11 mouse cellular contexts compared by ENCODE assay signal in genomic region chr3:32399381-32399780, GRCm38 (mm10). TPM values are rescaled to one million over a fixed set of nuclear protein-coding genes. Genes with fewer than 3 reads are reported as not detected.
DNase-seq lines count a peak whose midpoint lies in the region; ATAC-seq and TF ChIP-seq lines count a peak whose summit lies in the region.
"Had no signal": no experiment of that assay in that cellular context is flagged by ENCODE, and none has a peak within 500 bp of the region (broad histone marks: within the 10 kb centered on the region; RNA-seq: fewer than 3 reads in every experiment).

No protein-coding gene starts in this region.

- ATAC-seq in hindbrain, embryonic 13.5 days (ENCODE audit: low FRiP score): no peak
- no peak for ATAC-seq in hindbrain, embryonic 11.5 days (ENCODE audit: low FRiP score)
- ATAC-seq in lung, embryonic 14.5 days (ENCODE audit: insufficient read depth): no peak
- no peak for ATAC-seq in embryonic facial prominence, embryonic 12.5 days (ENCODE audit: insufficient number of reproducible peaks, insufficient read depth, low FRiP score, low TSS enrichment)
- ATAC-seq in limb, embryonic 13.5 days (ENCODE audit: low FRiP score, low read depth): no peak
- ATAC-seq: forebrain, postnatal 0 days; hindbrain, postnatal 0 days had no signal

- peak overlapping the region; percentile 44 for H3K9ac ChIP-seq in hindbrain, embryonic 13.5 days
- no peak overlapping the region for H3K9ac ChIP-seq in hindbrain, embryonic 11.5 days (ENCODE audit: low read depth, low read length)
- H3K9ac ChIP-seq in lung, embryonic 14.5 days: no peak overlapping the region; the same call in 1 of the 2 replicates
- H3K9ac ChIP-seq in embryonic facial prominence, embryonic 12.5 days: no peak overlapping the region
- no peak overlapping the region; the same call in 1 of the 2 replicates for H3K9ac ChIP-seq in limb, embryonic 13.5 days

- no peak for TF ChIP-seq CTCF in lung, embryonic 14.5 days (IDR thresholded peaks at IDR 0.05; ENCODE audit: low read depth)
- no peak for TF ChIP-seq CTCF in lung, adult 2 months (IDR thresholded peaks at IDR 0.05; ENCODE audit: insufficient read depth, low read length)

- H3K4me1 ChIP-seq in hindbrain, embryonic 13.5 days (replicated peaks): peaks cover 37% of the 10 kb centered on the region
- no peaks in the 10 kb centered on the region for H3K4me1 ChIP-seq in hindbrain, embryonic 11.5 days (replicated peaks; ENCODE audit: control insufficient read depth, insufficient read depth, low read length)
- H3K4me1 ChIP-seq in lung, embryonic 14.5 days (ENCODE audit: insufficient read depth): peaks cover 16% of the 10 kb centered on the region; the same call in 1 of the 2 replicates
- peaks cover 37% of the 10 kb centered on the region for H3K4me1 ChIP-seq in lung, adult 2 months (ENCODE audit: control insufficient read depth, insufficient read depth, low read length)
- peaks cover 34% of the 10 kb centered on the region for H3K4me1 ChIP-seq in embryonic facial prominence, embryonic 12.5 days
- peaks cover 50% of the 10 kb centered on the region for H3K4me1 ChIP-seq in limb, embryonic 13.5 days

- no peaks in the 10 kb centered on the region for H3K36me3 ChIP-seq in hindbrain, embryonic 13.5 days
- no peaks in the 10 kb centered on the region for H3K36me3 ChIP-seq in hindbrain, embryonic 11.5 days (ENCODE audit: control insufficient read depth, insufficient read depth, low read length)
- H3K36me3 ChIP-seq in lung, embryonic 14.5 days (ENCODE audit: insufficient read depth): no peaks in the 10 kb centered on the region
- H3K36me3 ChIP-seq in embryonic facial prominence, embryonic 12.5 days: no peaks in the 10 kb centered on the region
- H3K36me3 ChIP-seq in limb, embryonic 13.5 days: no peaks in the 10 kb centered on the region

- no peaks in the 10 kb centered on the region for H3K9me3 ChIP-seq in hindbrain, embryonic 13.5 days
- no peaks in the 10 kb centered on the region for H3K9me3 ChIP-seq in hindbrain, embryonic 11.5 days (ENCODE audit: control insufficient read depth, low read length)
- no peaks in the 10 kb centered on the region for H3K9me3 ChIP-seq in lung, embryonic 14.5 days (ENCODE audit: low read depth, low read length)
- H3K9me3 ChIP-seq in embryonic facial prominence, embryonic 12.5 days: no peaks in the 10 kb centered on the region
- no peaks in the 10 kb centered on the region for H3K9me3 ChIP-seq in limb, embryonic 13.5 days

- no peak overlapping the region for H3K27ac ChIP-seq in hindbrain, embryonic 13.5 days
- no peak overlapping the region for H3K27ac ChIP-seq in hindbrain, embryonic 11.5 days (ENCODE audit: low read depth, low read length)
- no peak overlapping the region for H3K27ac ChIP-seq in lung, embryonic 14.5 days (ENCODE audit: low read depth)
- H3K27ac ChIP-seq in embryonic facial prominence, embryonic 12.5 days: 0 out of 2 replicates have a peak overlapping the region, but pooled peaks have one; percentile 8
- H3K27ac ChIP-seq in limb, embryonic 13.5 days: no peak overlapping the region
- H3K27ac ChIP-seq: hindbrain, postnatal 0 days had no signal

- no peak for DNase-seq in hindbrain, embryonic 11.5 days (ENCODE audit: low spot score)
- DNase-seq in lung, embryonic 14.5 days: no peak
- DNase-seq in lung, adult 2 months: no peak
- DNase-seq in right cerebral cortex, postnatal 36 days (ENCODE audit: low spot score in 2 of 2): no peak
- DNase-seq: forebrain, postnatal 0 days; gastrocnemius, postnatal 14 days; right cerebral cortex, postnatal 25 days had no signal

- no peak overlapping the region for H3K4me3 ChIP-seq in hindbrain, embryonic 13.5 days
- H3K4me3 ChIP-seq in hindbrain, embryonic 11.5 days (ENCODE audit: low read depth, low read length): no peak overlapping the region
- H3K4me3 ChIP-seq in lung, embryonic 14.5 days (ENCODE audit: low read depth, low read length): no peak overlapping the region
- H3K4me3 ChIP-seq in lung, adult 2 months (replicated peaks; ENCODE audit: extremely low read depth, low read depth, low read length): no peak overlapping the region
- H3K4me3 ChIP-seq in embryonic facial prominence, embryonic 12.5 days: no peak overlapping the region
- no peak overlapping the region for H3K4me3 ChIP-seq in limb, embryonic 13.5 days

- 45% methylated on average over 4 of the region's 4 CpGs for WGBS in hindbrain, embryonic 13.5 days
- WGBS in hindbrain, embryonic 11.5 days: 54% methylated on average over 4 of the region's 4 CpGs
- 35% methylated on average over 4 of the region's 4 CpGs for WGBS in lung, embryonic 14.5 days
- WGBS in lung, adult 2 months: 38% methylated on average over 4 of the region's 4 CpGs
- 37% methylated on average over 4 of the region's 4 CpGs for WGBS in embryonic facial prominence, embryonic 12.5 days
- 13% methylated on average over 4 of the region's 4 CpGs for WGBS in limb, embryonic 13.5 days

- no peak for TF ChIP-seq POLR2A in lung, adult 2 months (IDR thresholded peaks at IDR 0.05; ENCODE audit: borderline replicate concordance, extremely low read depth, low read depth, low read length)

- peak overlapping the region; percentile 18 for H3K4me2 ChIP-seq in hindbrain, embryonic 13.5 days
- no peak overlapping the region for H3K4me2 ChIP-seq in hindbrain, embryonic 11.5 days (replicated peaks; ENCODE audit: low read depth, low read length)
- peak overlapping the region; percentile 28; the same call in 1 of the 2 replicates for H3K4me2 ChIP-seq in lung, embryonic 14.5 days
- H3K4me2 ChIP-seq in embryonic facial prominence, embryonic 12.5 days (replicated peaks): peak overlapping the region; percentile 23; the same call in 1 of the 2 replicates
- peak overlapping the region; percentile 32 for H3K4me2 ChIP-seq in limb, embryonic 13.5 days (replicated peaks)

- H3K27me3 ChIP-seq in hindbrain, embryonic 13.5 days: no peaks in the 10 kb centered on the region
- H3K27me3 ChIP-seq in hindbrain, embryonic 11.5 days (ENCODE audit: control insufficient read depth, insufficient read depth, low read length): no peaks in the 10 kb centered on the region
- no peaks in the 10 kb centered on the region for H3K27me3 ChIP-seq in lung, embryonic 14.5 days (ENCODE audit: insufficient read depth, low read length)
- H3K27me3 ChIP-seq in embryonic facial prominence, embryonic 12.5 days: no peaks in the 10 kb centered on the region
- no peaks in the 10 kb centered on the region for H3K27me3 ChIP-seq in limb, embryonic 13.5 days

RNA-seq across cellular contexts. Expression of gene Pik3ca, which starts 1.9 kb away (rescaled TPM):
- 14.2 and 14.7 TPM in 2 replicates for polyA plus RNA-seq in hindbrain, embryonic 13.5 days (2015; fragmentation: Nextera tagmentation; extraction: Ambion mirVana)
- polyA plus RNA-seq in hindbrain, embryonic 11.5 days (2014; fragmentation: Nextera tagmentation; extraction: Ambion mirVana): 17.8 and 21.6 TPM in 2 replicates
- 17.3 and 17.6 TPM in 2 replicates for polyA plus RNA-seq in lung, embryonic 14.5 days (2014; fragmentation: Nextera tagmentation; extraction: Ambion mirVana)
- 6.7 and 11.4 TPM in 2 replicates for polyA plus RNA-seq in lung, adult 2 months (2012; rRNA removed)
- polyA plus RNA-seq in embryonic facial prominence, embryonic 12.5 days (2016; fragmentation: Nextera tagmentation; extraction: Ambion mirVana): 10.9 and 12.2 TPM in 2 replicates
- polyA plus RNA-seq in limb, embryonic 13.5 days (2015; fragmentation: Nextera tagmentation; extraction: Ambion mirVana): 8.5 and 10.6 TPM in 2 replicates

RNA-seq across cellular contexts. Expression of gene Zmat3, which starts 33.6 kb away (rescaled TPM):
- 7.6 and 8.2 TPM in 2 replicates for polyA plus RNA-seq in hindbrain, embryonic 13.5 days (2015; fragmentation: Nextera tagmentation; extraction: Ambion mirVana)
- polyA plus RNA-seq in hindbrain, embryonic 11.5 days (2014; fragmentation: Nextera tagmentation; extraction: Ambion mirVana): 10.7 and 11.6 TPM in 2 replicates
- polyA plus RNA-seq in lung, embryonic 14.5 days (2014; fragmentation: Nextera tagmentation; extraction: Ambion mirVana): 4.9 and 5.2 TPM in 2 replicates
- 7.3 and 10.8 TPM in 2 replicates for polyA plus RNA-seq in lung, adult 2 months (2012; rRNA removed)
- 5.2 TPM in 2 replicates for polyA plus RNA-seq in embryonic facial prominence, embryonic 12.5 days (2016; fragmentation: Nextera tagmentation; extraction: Ambion mirVana)
- polyA plus RNA-seq in limb, embryonic 13.5 days (2015; fragmentation: Nextera tagmentation; extraction: Ambion mirVana): 5.5 and 5.7 TPM in 2 replicates
